Mouse (Mus musculus) CH12F3 (cell line): ENCODE measurements around the gene Sh3d21.
"Not testable (repeated sequence)": the region's sequence is repeated elsewhere in the genome, so short reads cannot be mapped to it uniquely, and the experiment has no call there.

Experiments
- in situ Hi-C: fragments of 300-500 bp; cut with MboI; formaldehyde crosslinking; loops from 2 replicates; pipeline ENCODE4 v1.14.3; 2020; ENCODE audit warnings: low sequenced_read_pairs

The Sh3d21 gene

GRCm38 (mm10) chr4:126163067-126163659 is at the start of gene Sh3d21:
Gene Sh3d21, minus strand, starts transcription at chr4:126163491.
- in situ Hi-C loops, result no loop called here

- in situ Hi-C loops, result no loop called here
Measured at GRCm38 (mm10) chr4:126207081-126207480, 43.8 kb upstream of the Sh3d21 start.

- in situ Hi-C loops, result no loop called here
Measured at GRCm38 (mm10) chr4:126205386-126205785, 42.1 kb upstream of the Sh3d21 start.

GRCm38 (mm10) chr4:126204661-126205230 is 41.5 kb upstream of the Sh3d21 start:
- in situ Hi-C loops, result no loop called here

- in situ Hi-C loops, result no loop called here
Measured at GRCm38 (mm10) chr4:126204016-126204415, 40.7 kb upstream of the Sh3d21 start.

GRCm38 (mm10) chr4:126203336-126203895 is 40.1 kb upstream of the Sh3d21 start:
- in situ Hi-C loops, result no loop called here

GRCm38 (mm10) chr4:126202303-126203181 is 39.3 kb upstream of the Sh3d21 start, which contains the start of gene Thrap3:
Gene Thrap3, minus strand, starts transcription at chr4:126202760.
- in situ Hi-C loops, result no loop called here

- in situ Hi-C loops, result no loop called here
Measured at GRCm38 (mm10) chr4:126201514-126202302, 38.4 kb upstream of the Sh3d21 start.

GRCm38 (mm10) chr4:126200656-126201055 is 37.4 kb upstream of the Sh3d21 start:
- in situ Hi-C loops, result no loop called here

- in situ Hi-C loops, result no loop called here
Measured at GRCm38 (mm10) chr4:126200036-126200435, 36.7 kb upstream of the Sh3d21 start.

- in situ Hi-C loops, result no loop called here
Measured at GRCm38 (mm10) chr4:126199556-126199955, 36.3 kb upstream of the Sh3d21 start.

- in situ Hi-C loops, result no loop called here
Measured at GRCm38 (mm10) chr4:126197485-126197884, 34.2 kb upstream of the Sh3d21 start.

- in situ Hi-C loops, result no loop called here
Measured at GRCm38 (mm10) chr4:126194916-126195315, 31.6 kb upstream of the Sh3d21 start.

GRCm38 (mm10) chr4:126194216-126194615 is 30.9 kb upstream of the Sh3d21 start:
- in situ Hi-C loops, result no loop called here

GRCm38 (mm10) chr4:126190636-126191035 is 27.3 kb upstream of the Sh3d21 start:
- in situ Hi-C loops, result no loop called here

- in situ Hi-C loops, result no loop called here
Measured at GRCm38 (mm10) chr4:126187096-126187495, 23.8 kb upstream of the Sh3d21 start.

GRCm38 (mm10) chr4:126183034-126183433 is 19.7 kb upstream of the Sh3d21 start:
- in situ Hi-C loops, result no loop called here

- in situ Hi-C loops, result no loop called here
Measured at GRCm38 (mm10) chr4:126181170-126181957, 18.1 kb upstream of the Sh3d21 start.

GRCm38 (mm10) chr4:126175980-126176379 is 12.7 kb upstream of the Sh3d21 start:
- in situ Hi-C loops, result not testable (repeated sequence)

- in situ Hi-C loops, result no loop called here
Measured at GRCm38 (mm10) chr4:126173800-126174199, 10.5 kb upstream of the Sh3d21 start.
